Mouse (Mus musculus) cerebellum, postnatal 25 days (tissue): Measurements from ENCODE around the gene Crtam.
A peak's percentile ranks its signal among the peaks of the same experiment; 100 is the strongest.

ENCODE experiments used
- DNase-seq, 2 experiments: peaks; one replicate each; pipeline ENCODE4 v3.0.0; 2021; ENCODE audit warnings: mixed read lengths in 2 of 2

Gene Crtam

DNA sequence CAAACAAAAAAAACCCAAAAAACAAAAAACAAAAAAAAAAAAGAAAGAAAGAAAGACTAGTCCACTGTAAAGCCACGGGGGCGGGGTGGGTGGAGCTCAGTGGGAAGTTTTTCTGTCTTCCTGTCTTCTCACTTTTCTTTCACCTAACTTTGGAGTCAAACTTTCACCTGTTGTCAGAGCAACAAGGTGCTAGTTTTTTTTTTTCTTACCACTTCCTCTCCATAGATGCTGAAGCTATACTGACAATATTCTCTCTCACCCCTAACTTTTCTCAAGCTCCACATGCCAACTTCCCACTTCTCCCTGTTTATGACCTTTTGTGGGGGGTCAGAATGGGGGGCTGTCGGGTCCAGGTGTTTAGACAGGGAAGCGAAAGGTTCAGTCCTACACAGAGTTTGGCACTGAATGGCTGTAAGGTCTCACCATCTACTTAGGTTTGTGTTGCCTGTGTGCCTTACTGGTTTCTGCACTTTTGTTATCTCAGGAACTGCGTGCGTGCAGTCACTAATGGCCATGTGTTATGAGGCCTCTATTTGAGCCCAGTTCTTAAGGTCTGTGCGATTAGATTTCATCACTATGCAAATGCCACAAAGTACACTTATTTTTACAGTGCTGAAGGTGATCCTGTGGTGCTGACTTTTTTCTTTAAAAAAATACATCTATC, 7.2 kb downstream of the Crtam start:
- no peak for DNase-seq

DNA sequence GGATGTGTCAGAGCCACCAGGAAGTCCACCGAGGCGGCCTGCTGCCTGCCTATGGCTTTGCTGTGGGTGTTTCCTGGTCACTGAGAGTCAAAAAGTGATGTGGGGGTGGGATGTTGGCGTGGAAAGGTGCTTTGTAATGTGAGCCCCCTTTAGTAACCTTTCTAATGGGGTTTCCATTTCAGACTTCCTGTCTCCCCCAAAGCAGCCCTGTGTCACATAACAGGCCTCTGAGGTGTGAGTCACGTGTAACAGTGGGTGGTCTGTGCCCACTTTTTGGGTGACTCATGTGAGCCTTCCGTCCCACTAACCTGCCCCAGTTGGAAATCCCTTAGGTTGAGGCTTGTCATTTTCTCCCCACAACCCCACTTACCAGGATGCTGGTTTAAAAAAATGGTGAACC, 10.4 kb downstream of the Crtam start:
- no peak for DNase-seq

DNA sequence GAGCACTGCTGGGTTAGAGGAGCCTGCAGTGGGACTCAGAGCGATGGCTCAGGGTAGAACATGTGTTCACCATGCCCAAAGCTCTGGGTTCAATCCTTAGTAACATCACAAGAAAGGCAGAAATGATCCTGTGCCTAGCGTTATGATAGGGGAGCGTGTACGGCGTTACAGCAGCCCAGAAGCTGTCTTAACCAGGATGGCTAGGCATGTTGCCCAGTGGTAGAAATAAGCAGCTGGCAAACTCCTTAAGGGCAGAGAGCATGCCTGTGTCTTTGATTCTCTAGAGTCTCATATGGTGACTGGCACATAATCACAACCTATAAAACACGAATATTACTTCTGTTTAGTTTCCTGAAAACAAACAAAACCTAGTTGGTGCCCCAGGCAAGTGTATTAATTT, 12.9 kb downstream of the Crtam start:
- DNase-seq = no peak

- peak; percentile 64 to 83 for DNase-seq
Measured at GRCm38 (mm10) chr9:40989940-40990588, 14.4 kb downstream of the Crtam start.

DNA sequence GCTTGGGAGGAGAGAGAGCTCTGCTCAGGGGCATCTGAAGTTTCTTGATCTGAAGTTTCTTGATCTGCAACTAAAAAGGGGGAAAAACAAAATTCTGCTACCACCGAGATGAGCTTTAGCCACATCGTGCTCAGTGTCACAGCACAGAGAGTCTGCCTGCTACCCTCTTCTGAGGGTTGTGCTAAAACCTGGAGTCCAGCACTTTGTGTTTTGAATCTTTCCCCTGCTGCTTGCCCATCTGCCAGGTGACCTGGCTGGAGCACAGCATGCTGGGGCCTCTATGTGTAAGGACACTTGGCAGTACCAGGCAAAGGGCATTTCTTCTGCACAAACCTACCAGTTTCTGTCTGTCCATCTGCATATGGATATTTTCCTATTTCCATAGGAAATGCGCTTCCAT, 20.1 kb downstream of the Crtam start:
- peak; percentile 92 to 93 for DNase-seq

DNA sequence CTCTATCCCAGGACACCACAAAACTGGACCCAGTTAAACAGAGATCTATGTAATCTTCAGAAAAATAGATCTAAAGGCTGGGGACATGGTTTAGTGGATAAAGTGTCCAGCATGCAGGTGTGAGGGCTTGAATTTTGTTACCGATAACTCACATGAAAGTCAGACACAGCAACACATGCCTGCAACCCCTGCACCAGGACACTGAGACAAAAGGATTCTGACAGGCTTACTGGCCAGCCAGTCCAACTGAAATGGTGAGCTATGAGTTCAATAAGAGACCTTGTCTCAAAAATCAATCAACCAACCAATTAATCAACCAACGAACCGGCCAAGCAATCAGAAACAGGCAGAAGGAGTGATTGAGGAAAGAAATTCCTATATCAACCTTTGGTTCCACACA, 20.7 kb downstream of the Crtam start:
- DNase-seq = peak; percentile 34 to 52

GRCm38 (mm10) chr9:40982480-40982879, 21.9 kb downstream of the Crtam start:
- DNase-seq = peak; percentile 70 to 76

DNA sequence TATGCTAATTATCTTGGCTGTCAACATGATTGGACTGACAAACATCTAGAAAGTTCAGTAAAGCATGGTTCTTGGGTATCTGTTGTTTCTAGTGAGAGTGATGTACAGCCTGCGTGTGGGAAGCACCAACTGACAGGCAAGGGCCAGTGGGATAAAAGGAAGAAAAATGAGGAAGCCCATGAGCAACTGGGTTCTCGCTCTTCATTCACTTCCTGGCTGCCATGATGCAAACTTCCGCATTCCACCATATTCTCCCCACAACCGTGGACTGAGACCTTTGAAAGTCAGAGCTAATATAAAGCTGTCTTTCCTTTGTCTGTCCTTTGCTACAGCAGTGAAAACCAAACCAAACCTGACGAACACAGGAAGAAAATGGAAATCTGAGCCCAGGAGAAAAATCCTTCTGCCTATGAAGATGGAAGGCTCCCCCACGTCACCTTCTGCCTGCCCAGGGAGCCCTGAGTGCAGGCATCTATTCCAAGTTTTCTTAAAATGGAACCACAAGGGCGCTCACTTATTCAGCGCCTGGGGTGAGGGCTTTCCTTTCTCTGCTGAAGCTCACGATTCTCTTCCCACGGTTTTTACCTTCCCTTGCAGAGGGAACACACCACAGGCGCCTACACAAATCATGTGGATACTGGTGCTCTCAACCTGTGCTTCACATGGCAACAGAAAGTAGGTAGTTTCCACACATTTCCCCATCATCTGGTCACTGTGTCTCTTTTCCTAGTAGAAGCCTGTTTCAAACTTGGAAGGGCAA, 30.2 kb downstream of the Crtam start:
- no peak for DNase-seq

DNA sequence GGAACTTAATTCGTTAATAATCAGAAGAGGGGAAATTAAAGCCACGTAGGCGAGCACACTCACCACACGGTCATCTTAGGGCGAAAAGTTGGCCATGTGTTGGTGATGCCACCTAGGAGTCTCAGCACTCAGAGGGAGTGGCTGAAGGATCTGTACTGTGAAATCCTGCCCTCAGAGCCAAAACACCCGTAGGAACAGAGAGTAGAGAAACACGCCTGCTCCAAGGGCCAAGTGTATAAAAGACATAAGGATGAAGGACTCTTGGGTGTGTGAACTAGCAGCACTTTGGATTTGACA, 40.1 kb downstream of the Crtam start:
- DNase-seq = no peak

- peak in 1 of 2 experiments; percentile 32 for DNase-seq
Measured at GRCm38 (mm10) chr9:40963586-40964417, 40.6 kb downstream of the Crtam start, which contains the start of gene Jhy. Gene Jhy, minus strand, starts transcription at chr9:40964118.

- no peak for DNase-seq
Measured at GRCm38 (mm10) chr9:40961401-40961800, 43.0 kb downstream of the Crtam start.

DNA sequence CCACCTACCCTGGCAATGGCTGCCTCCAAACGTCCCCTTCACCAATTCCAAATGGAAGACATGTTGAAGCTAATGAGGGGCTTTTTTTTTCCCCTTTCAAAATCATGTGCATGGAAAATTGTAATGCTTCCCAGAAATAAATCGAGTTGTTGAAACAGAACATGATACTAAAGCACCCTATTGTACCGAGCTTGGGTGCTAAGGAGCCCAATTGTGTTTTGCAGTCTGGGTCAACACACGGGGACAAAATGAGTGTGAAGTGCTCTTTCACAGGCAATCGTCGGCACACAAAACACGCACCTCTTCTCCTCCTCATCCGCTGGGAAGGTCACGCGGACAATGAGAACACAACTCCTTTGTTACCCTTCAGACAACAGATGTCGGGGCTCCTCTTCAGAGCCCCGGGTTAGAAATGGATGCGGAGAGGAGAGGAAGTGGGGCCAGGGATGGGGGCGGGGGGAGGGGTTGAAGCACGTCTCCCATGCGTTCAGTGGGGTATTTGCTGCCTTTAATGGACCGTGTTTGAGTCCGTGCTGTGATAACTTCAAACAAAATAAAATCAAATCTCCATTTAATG, 55.3 kb downstream of the Crtam start:
- DNase-seq = no peak

DNA sequence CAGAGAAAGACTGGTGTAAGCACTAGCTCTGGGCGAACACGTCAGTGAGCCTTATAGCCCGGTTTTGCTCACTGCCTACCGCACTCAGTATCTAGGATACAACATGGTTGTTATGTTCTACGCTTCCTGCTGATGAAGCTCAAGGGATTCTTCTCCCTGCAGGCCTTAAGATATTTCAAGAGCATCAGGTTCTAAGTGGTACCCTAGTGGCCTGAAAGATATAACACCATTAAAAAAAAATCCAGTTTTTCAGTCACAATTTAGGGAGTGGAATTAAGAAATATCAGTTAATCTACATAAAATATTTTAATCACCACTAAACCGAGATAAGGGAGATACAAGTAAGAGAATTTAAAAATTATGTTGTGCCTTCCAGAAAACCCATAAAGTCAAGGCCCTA, 56.0 kb downstream of the Crtam start:
- no peak for DNase-seq

DNA sequence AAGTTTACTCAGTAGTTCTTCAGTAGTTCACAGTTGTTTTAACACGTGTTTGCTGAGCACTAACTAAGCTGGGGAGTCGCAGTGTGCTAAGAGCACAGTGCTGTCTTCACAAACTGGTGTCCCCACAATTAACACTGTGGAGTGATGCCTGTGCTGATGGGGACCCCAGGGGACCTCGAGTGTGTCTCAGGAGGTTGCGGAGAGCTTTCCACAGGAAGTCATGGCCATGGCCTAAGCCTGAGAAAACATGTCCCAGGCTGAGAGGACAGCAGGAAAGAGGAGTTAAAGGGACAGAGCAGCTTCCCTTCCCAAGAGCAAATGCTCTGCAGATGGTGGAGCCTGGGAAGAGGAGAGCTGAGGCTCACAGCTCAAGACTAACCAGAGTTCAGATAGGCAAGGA, 57.3 kb downstream of the Crtam start:
- no peak for DNase-seq

GRCm38 (mm10) chr9:40937425-40937824, 67.0 kb downstream of the Crtam start:
- peak in 1 of 2 experiments; percentile 12 for DNase-seq

DNA sequence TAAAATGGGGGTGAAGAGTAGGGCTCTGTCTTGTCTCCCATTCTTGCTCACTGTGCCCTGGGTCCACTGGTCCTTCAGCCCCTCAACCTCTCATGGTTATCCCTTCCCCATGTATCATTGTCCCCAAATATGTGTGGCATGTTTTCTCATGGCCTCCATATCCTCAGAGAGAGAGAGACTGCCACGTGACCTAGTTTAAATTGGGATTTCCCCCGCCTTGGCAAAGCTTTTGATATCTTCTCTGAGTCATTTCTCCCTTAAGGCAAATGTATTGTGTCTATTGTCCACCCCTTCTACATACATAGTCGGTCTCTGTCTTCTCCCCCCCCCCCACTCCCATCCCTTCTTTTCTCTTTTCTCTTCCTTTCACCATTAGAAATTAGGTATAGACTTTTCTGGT, 71.1 kb downstream of the Crtam start:
- DNase-seq = no peak

DNA sequence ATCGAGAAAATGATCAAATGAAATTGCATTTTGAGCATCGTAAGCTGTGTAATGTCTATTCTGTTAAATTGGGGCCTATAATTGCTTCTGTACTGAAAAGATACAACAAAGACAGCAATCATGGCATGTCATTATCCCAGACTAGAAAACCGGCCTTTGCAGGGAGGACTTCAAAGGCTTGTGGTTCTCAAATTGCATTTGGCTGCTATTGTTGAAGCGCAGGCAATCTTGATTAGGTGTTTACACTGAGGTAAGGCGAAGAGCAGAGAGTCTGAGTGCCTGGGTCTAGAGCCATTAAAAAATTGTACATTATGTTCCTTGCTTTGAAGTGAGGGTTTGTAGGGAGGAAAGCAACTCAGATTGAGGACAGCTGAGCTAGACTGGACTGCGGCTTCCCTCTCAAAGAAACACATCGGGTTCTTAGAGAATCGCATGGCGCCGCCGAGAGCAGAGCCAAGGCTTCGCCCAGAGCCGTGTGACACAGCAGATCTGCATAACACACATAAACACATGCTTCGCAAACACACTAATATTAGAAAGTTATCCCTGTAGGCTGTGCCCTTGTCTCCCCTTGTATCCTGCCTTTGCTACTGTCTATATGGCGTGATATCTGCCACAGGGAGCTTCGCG, 77.0 kb downstream of the Crtam start:
- no peak for DNase-seq
